Mouse (Mus musculus): ENCODE data around the gene Ube2h.

DNA sequence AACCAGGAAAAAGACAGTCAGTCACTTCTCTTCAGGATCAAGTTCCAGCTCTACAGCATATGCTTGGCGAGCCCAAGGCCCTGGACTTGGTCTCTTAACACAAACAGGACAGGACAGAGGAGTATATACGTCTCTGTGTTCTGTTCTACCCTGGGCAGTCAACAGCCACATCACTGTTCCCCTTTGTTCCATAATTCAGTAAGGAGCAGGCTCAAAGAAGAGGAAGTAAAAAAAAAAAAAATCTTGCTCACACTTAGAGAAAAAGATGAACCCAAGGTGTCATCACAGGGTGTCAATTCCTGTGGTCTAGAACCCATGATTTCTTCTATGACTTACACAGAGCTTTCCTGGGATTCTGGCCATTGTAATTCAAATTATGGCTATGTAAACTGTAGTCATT, 75.4 kb downstream of the Ube2h start:
- TF ChIP-seq CTCF (IDR thresholded peaks at IDR 0.05; ENCODE audit: extremely low read depth, insufficient read depth, insufficient read length, insufficient replicate concordance): no peak
- TF ChIP-seq POLR2A (IDR thresholded peaks at IDR 0.05; ENCODE audit: low read depth, low read length): no peak

Measured in spleen, adult 2 months (tissue).